Mouse (Mus musculus): Measurements from ENCODE around the gene Ccdc73.
"Not testable (repeated sequence)": the region's sequence is repeated elsewhere in the genome, so short reads cannot be mapped to it uniquely, and the experiment has no call there.

Gene Ccdc73

GRCm38 (mm10) chr2:104869101-104869500 is 1.5 kb downstream of the Ccdc73 start:
- no peak for DNase-seq (ENCODE audit: low read depth, low spot score)

- DNase-seq (ENCODE audit: low read depth, low spot score) = no peak
These were observed 11.2 kb downstream of the Ccdc73 start for GRCm38 (mm10) chr2:104878794-104879193.

- DNase-seq (ENCODE audit: low read depth, low spot score) = no peak
These were observed 18.5 kb downstream of the Ccdc73 start for GRCm38 (mm10) chr2:104886109-104886508.

- DNase-seq (ENCODE audit: low read depth, low spot score) = not testable (repeated sequence)
These were observed 19.7 kb downstream of the Ccdc73 start for GRCm38 (mm10) chr2:104887331-104887730.

- peak; percentile 89 for DNase-seq (ENCODE audit: low read depth, low spot score)
These were observed 20.4 kb downstream of the Ccdc73 start for GRCm38 (mm10) chr2:104887882-104888566.

GRCm38 (mm10) chr2:104899975-104900374 is 32.4 kb downstream of the Ccdc73 start:
- no peak for DNase-seq (ENCODE audit: low read depth, low spot score)

- peak; percentile 56 for DNase-seq (ENCODE audit: low read depth, low spot score)
These were observed 48.1 kb downstream of the Ccdc73 start for GRCm38 (mm10) chr2:104915709-104916108.

GRCm38 (mm10) chr2:104964492-104964891 is 96.9 kb downstream of the Ccdc73 start:
- no peak for DNase-seq (ENCODE audit: low read depth, low spot score)

GRCm38 (mm10) chr2:104981712-104982111 is 114.1 kb downstream of the Ccdc73 start:
- DNase-seq (ENCODE audit: low read depth, low spot score) = no peak

- DNase-seq (ENCODE audit: low read depth, low spot score) = peak; percentile 25
These were observed 118.2 kb downstream of the Ccdc73 start for GRCm38 (mm10) chr2:104985796-104986195.

- DNase-seq (ENCODE audit: low read depth, low spot score) = peak; percentile 44
These were observed 121.4 kb downstream of the Ccdc73 start for GRCm38 (mm10) chr2:104988974-104989373.

GRCm38 (mm10) chr2:104994436-104994835 is 126.8 kb downstream of the Ccdc73 start:
- DNase-seq (ENCODE audit: low read depth, low spot score) = no peak

GRCm38 (mm10) chr2:104996201-104996600 is 128.6 kb downstream of the Ccdc73 start:
- DNase-seq (ENCODE audit: low read depth, low spot score) = no peak

- DNase-seq (ENCODE audit: low read depth, low spot score) = no peak
These were observed 139.6 kb downstream of the Ccdc73 start for GRCm38 (mm10) chr2:105007236-105007635.

- DNase-seq (ENCODE audit: low read depth, low spot score) = no peak
These were observed 148.8 kb downstream of the Ccdc73 start for GRCm38 (mm10) chr2:105016192-105016966.

GRCm38 (mm10) chr2:105016967-105017287 is 149.3 kb downstream of the Ccdc73 start, which contains the start of gene Eif3m:
TSS of gene Eif3m (minus strand) at chr2:105017080.
- peak; percentile 96 for DNase-seq (ENCODE audit: low read depth, low spot score)

GRCm38 (mm10) chr2:105017802-105018201 is 150.2 kb downstream of the Ccdc73 start:
- peak; percentile 52 for DNase-seq (ENCODE audit: low read depth, low spot score)

GRCm38 (mm10) chr2:105019457-105019856 is 151.9 kb downstream of the Ccdc73 start:
- DNase-seq (ENCODE audit: low read depth, low spot score) = no peak

- DNase-seq (ENCODE audit: low read depth, low spot score) = no peak
These were observed 153.7 kb downstream of the Ccdc73 start for GRCm38 (mm10) chr2:105021256-105021655.

- DNase-seq (ENCODE audit: low read depth, low spot score) = no peak
These were observed 154.2 kb downstream of the Ccdc73 start for GRCm38 (mm10) chr2:105021836-105022235.

- DNase-seq (ENCODE audit: low read depth, low spot score) = no peak
These were observed 155.5 kb downstream of the Ccdc73 start for GRCm38 (mm10) chr2:105023031-105023615.

- DNase-seq (ENCODE audit: low read depth, low spot score) = no peak
These were observed 156.2 kb downstream of the Ccdc73 start for GRCm38 (mm10) chr2:105023815-105024214.

- DNase-seq (ENCODE audit: low read depth, low spot score) = not testable (repeated sequence)
These were observed 158.0 kb downstream of the Ccdc73 start for GRCm38 (mm10) chr2:105025610-105026009.
